Mouse (Mus musculus) hindbrain, embryonic 11.5 days (tissue): Measurements from ENCODE around the gene Gm281. TPM values are rescaled to one million over a fixed set of nuclear protein-coding genes. Genes with fewer than 3 reads are reported as not detected.

ENCODE experiments used
- ATAC-seq: fragments of 200-750 bp; cut with Nextera tagmentation; 2 replicates; pipeline ENCODE4 v1.8.0; 2017; ENCODE audit warnings: mild to moderate bottlenecking, moderate TSS enrichment, moderate library complexity; ENCODE audit not compliant: low FRiP score
- DNase-seq: peaks from one replicate; pipeline ENCODE4 v3.0.0-alpha.2; 2015; ENCODE audit warnings: low spot score
- H3K27ac ChIP-seq: fragments of 300-500 bp; sonication (generic); 2 replicates; pipeline ENCODE4 v1.5.1; 2014; ENCODE audit warnings: mild to moderate bottlenecking, low read depth, low read length
- H3K27me3 ChIP-seq: fragments of 300-500 bp; sonication (generic); 2 replicates; pipeline ENCODE4 v1.6.1; 2014; ENCODE audit warnings: mild to moderate bottlenecking, low read length, moderate library complexity, mixed read lengths; ENCODE audit not compliant: control insufficient read depth, insufficient read depth
- H3K36me3 ChIP-seq: fragments of 300-500 bp; sonication (generic); 2 replicates; pipeline ENCODE4 v1.6.1; 2014; ENCODE audit warnings: mild to moderate bottlenecking, low read length, moderate library complexity, mixed read lengths; ENCODE audit not compliant: control insufficient read depth, insufficient read depth
- H3K4me1 ChIP-seq: fragments of 300-500 bp; sonication (generic); replicated peaks from 2 replicates; pipeline ENCODE4 v1.6.1; 2014; ENCODE audit warnings: low read length, mixed read lengths; ENCODE audit not compliant: control insufficient read depth, insufficient read depth
- H3K4me2 ChIP-seq: fragments of 300-500 bp; sonication (generic); replicated peaks from 2 replicates; pipeline ENCODE4 v1.6.1; 2014; ENCODE audit warnings: mild to moderate bottlenecking, low read depth, low read length
- H3K4me3 ChIP-seq: fragments of 300-500 bp; sonication (generic); 2 replicates; pipeline ENCODE4 v1.5.1; 2014; ENCODE audit warnings: low read depth, low read length
- H3K9ac ChIP-seq: fragments of 300-500 bp; sonication (generic); 2 replicates; pipeline ENCODE4 v1.6.1; 2014; ENCODE audit warnings: low read depth, low read length
- H3K9me3 ChIP-seq: fragments of 300-500 bp; sonication (generic); 2 replicates; pipeline ENCODE4 v1.6.1; 2016; ENCODE audit warnings: low read length; ENCODE audit not compliant: control insufficient read depth
- WGBS: fragments of 180-500 bp; shearing (Covaris S2); extraction: QIAGEN DNeasy Blood & Tissue Kit; methylation state at CpG from one replicate; pipeline ENCODE4 v1.1.7; 2014; 5-methylcytosine and 5-hydroxymethylcytosine counted together
- polyA plus RNA-seq: library from polyadenylated mRNA; unstranded; fragments of >200 nt; fragmentation: Nextera tagmentation; extraction: Ambion mirVana; gene quantifications from 2 replicates; pipeline ENCODE4 v1.2.1, GENCODE M21; 2014

The Gm281 gene
- polyA plus RNA-seq, 1 experiment from 2014 or later = not detected

DNA sequence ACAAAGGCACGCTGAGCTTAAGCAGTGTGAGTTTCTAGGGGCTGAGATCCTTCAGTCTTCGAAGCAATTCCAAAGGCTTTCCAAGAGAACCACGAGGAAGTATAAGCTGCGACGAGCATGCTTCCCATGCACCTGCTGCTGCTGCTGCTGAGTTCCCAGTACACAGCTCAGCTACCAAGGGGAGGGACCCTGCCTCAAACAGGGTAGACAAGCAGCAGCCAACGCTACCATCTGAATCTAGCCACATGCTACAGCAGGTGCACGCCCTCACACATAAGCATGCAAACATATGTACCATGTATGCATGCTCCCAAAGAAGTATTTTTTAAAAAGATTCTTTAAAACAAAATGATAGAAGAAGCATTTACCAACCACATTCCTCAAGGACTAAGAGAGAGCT is 34.1 kb upstream of the Gm281 start:
- Histone ChIP-seq H3K27ac (no peak overlapping the region), H3K9ac (no peak overlapping the region), H3K27me3 (no peaks in the 10 kb centered on the region), H3K9me3 (no peaks in the 10 kb centered on the region), H3K4me1 (no peaks in the 10 kb centered on the region), H3K36me3 (peaks cover 7% of the 10 kb centered on the region; the same call in 1 of the 2 replicates), H3K4me2 (no peak overlapping the region), H3K4me3 (no peak overlapping the region)
- WGBS = 96% methylated on average over 7 of the region's 7 CpGs
- DNase-seq (no peak), ATAC-seq (no peak)

GRCm38 (mm10) chr14:13944686-13945085 is 30.4 kb upstream of the Gm281 start:
- no peaks in the 10 kb centered on the region for H3K27me3 ChIP-seq
- ATAC-seq (no peak), DNase-seq (no peak)
- H3K4me1 ChIP-seq = no peaks in the 10 kb centered on the region
- no peak overlapping the region for H3K27ac ChIP-seq
- 0 out of 2 replicates have a peak, but pooled peaks cover 2% of the 10 kb centered on the region for H3K36me3 ChIP-seq
- H3K4me3 ChIP-seq = no peak overlapping the region
- H3K9ac ChIP-seq = no peak overlapping the region
- 93% methylated on average over 4 of the region's 4 CpGs for WGBS
- no peaks in the 10 kb centered on the region for H3K9me3 ChIP-seq
- no peak overlapping the region for H3K4me2 ChIP-seq

DNA sequence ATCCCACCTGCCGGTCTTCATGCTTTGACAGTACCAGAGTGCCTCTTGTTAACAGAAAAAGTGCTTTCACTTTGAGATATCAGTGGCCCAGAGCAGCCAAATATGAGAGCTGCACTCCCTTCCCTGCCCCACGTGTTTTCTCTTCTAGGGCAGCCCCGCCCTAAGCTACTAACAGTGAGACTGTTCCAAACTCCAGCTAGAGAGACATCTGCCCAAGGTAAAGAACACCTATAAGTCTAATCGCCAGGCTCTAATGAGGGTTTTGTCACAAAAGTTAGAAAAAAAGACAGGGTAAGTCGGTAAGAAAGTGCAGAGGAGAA is 19.7 kb upstream of the Gm281 start:
- DNase-seq (no peak), ATAC-seq (peak; percentile 4; the same call in 1 of the 2 replicates)
- Histone ChIP-seq H3K27me3 (no peaks in the 10 kb centered on the region), H3K9me3 (no peaks in the 10 kb centered on the region), H3K4me1 (no peaks in the 10 kb centered on the region), H3K36me3 (no peaks in the 10 kb centered on the region), H3K4me3 (no peak overlapping the region), H3K27ac (no peak overlapping the region), H3K9ac (no peak overlapping the region), H3K4me2 (no peak overlapping the region)
- 58% methylated on average over 5 of the region's 5 CpGs for WGBS

DNA sequence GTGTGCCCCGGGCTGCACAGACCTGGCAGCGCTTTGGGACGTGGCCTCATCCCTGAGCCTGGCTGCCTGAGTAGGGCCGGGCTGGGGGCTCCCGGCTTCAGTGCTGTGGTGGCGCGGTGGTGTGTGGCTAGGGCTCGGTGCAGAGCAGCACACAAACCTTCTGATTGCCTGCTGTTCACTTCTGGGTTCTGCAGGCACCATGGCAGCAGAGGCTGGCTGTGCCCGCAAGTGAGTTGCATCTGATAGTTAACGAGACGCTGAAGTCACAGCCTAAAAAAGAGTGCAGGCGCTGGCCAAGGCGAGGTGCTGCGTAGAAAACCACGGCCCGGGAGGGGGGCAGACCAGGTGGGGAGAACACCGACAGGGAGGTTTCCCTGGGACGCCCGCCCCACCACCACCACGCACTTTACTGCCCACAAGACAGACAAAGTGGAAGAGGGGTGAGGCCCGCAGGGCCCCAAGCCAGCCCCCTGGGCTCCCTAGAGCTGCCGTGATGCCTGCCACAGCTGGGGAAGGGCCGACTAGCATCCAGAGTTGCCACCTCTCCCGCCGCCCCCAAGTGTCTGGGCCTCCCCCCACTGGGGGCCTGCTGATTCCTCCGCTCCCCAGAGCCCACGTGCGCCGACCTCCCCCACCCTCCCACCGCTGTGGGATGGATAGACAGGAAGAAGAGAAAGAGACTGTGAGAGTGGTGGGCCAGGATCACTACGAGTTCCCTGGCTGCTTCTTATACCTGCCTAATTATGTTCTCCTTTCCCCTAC is 19.2 kb upstream of the Gm281 start:
- peak; percentile 60 for ATAC-seq
- Histone ChIP-seq H3K9ac (0 out of 2 replicates have a peak overlapping the region, but pooled peaks have one; percentile 34), H3K4me3 (peak overlapping the region; percentile 21), H3K27ac (no peak overlapping the region), H3K27me3 (no peaks in the 10 kb centered on the region), H3K9me3 (no peaks in the 10 kb centered on the region), H3K4me2 (peak overlapping the region; percentile 45), H3K4me1 (no peaks in the 10 kb centered on the region), H3K36me3 (no peaks in the 10 kb centered on the region)
- peak; percentile 9 for DNase-seq
- 33% methylated on average over 28 of the region's 31 CpGs for WGBS

- Histone ChIP-seq H3K9ac (no peak overlapping the region), H3K36me3 (no peaks in the 10 kb centered on the region), H3K9me3 (no peaks in the 10 kb centered on the region), H3K4me2 (no peak overlapping the region), H3K27me3 (no peaks in the 10 kb centered on the region), H3K4me1 (no peaks in the 10 kb centered on the region), H3K27ac (no peak overlapping the region), H3K4me3 (no peak overlapping the region)
- DNase-seq = peak; percentile 83
- 42% methylated on average over 3 of the region's 3 CpGs for WGBS
- peak; percentile 71 for ATAC-seq
Measured at GRCm38 (mm10) chr14:13917630-13918029, 3.4 kb upstream of the Gm281 start.

DNA sequence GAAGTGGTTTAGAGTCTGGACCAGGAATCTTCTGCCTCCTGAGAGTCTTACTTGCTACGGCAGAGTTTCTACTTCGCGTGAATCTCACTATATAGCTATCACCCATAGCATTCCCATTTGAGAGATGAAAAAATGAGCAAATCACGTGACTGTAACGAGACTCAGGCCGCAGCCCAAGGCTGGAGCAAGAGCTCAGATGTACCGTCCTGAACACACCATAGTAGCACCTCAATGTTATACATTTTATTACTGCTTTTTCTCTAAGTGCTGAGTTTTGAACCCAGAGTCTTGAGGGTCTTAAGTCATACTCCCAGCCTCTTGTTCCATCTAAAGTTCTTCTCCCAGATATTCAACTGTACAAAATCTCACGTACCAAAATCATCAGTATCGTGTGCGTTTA is 2.9 kb upstream of the Gm281 start:
- Histone ChIP-seq H3K9me3 (no peaks in the 10 kb centered on the region), H3K36me3 (no peaks in the 10 kb centered on the region), H3K9ac (no peak overlapping the region), H3K27me3 (no peaks in the 10 kb centered on the region), H3K4me1 (no peaks in the 10 kb centered on the region), H3K27ac (no peak overlapping the region), H3K4me2 (no peak overlapping the region), H3K4me3 (no peak overlapping the region)
- DNase-seq (no peak), ATAC-seq (no peak)
- WGBS = 88% methylated on average over 10 of the region's 10 CpGs

GRCm38 (mm10) chr14:13915207-13915606 is 929 bp upstream of the Gm281 start:
- Histone ChIP-seq H3K9me3 (no peaks in the 10 kb centered on the region), H3K4me3 (no peak overlapping the region), H3K4me2 (no peak overlapping the region), H3K36me3 (no peaks in the 10 kb centered on the region), H3K27me3 (no peaks in the 10 kb centered on the region), H3K9ac (no peak overlapping the region), H3K4me1 (no peaks in the 10 kb centered on the region), H3K27ac (no peak overlapping the region)
- ATAC-seq (no peak), DNase-seq (no peak)
- WGBS = 85% methylated on average over 4 of the region's 4 CpGs

DNA sequence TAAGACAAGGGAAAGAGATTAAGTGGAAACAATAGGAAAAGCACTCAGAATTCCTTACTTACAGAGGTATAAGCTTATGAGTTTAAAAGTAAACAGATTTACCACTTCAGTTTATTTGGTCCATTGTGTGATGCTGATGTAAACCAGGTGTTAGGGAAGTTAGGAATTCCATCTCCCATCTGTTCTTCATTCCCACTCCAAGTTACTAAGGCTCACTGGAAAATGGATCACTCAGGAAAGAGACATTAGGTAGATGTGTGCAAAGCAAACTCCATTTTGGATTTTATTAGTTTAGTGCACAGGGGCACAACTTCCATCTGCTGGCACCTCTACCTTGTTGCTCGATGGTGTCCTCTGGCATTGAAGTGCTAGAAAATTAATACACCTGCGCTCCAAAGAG is 4.1 kb downstream of the Gm281 start:
- Histone ChIP-seq H3K27me3 (no peaks in the 10 kb centered on the region), H3K9ac (no peak overlapping the region), H3K4me2 (no peak overlapping the region), H3K27ac (no peak overlapping the region), H3K4me1 (no peaks in the 10 kb centered on the region), H3K4me3 (no peak overlapping the region), H3K36me3 (no peaks in the 10 kb centered on the region), H3K9me3 (no peaks in the 10 kb centered on the region)
- ATAC-seq (no peak), DNase-seq (no peak)
- 81% methylated on average over 2 of the region's 2 CpGs for WGBS

DNA sequence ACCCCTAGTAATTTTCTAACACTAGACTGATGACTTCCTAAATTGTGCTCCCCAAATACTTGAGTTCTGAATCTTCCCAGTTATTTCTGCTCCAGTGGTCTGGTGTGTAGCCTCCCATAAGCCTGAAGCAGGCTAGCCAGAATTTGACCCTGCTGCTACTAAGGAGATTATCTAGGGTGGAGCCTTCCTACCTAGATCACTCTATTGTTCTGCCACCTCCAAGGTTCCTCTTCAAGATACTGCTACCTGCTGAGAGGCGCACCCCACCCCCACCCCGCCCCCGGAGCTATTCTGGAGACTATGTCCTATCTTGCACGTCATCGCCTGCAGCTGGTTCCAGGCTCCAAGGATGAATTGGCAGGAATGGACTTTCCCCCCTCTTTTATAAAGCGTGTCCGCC is 7.1 kb downstream of the Gm281 start:
- DNase-seq = no peak
- Histone ChIP-seq H3K36me3 (no peaks in the 10 kb centered on the region), H3K27me3 (no peaks in the 10 kb centered on the region), H3K27ac (no peak overlapping the region), H3K4me1 (no peaks in the 10 kb centered on the region), H3K4me2 (no peak overlapping the region), H3K9me3 (no peaks in the 10 kb centered on the region), H3K4me3 (no peak overlapping the region), H3K9ac (no peak overlapping the region)
- WGBS = 89% methylated on average over 7 of the region's 7 CpGs
- ATAC-seq = no peak
